Mouse (Mus musculus) lung, postnatal 0 days (tissue): ENCODE measurements around the gene Mcoln2. TPM values are rescaled to one million over a fixed set of nuclear protein-coding genes. Genes with fewer than 3 reads are reported as not detected.

Experiments
- ATAC-seq: fragments of 200-750 bp; cut with Nextera tagmentation; 2 replicates; pipeline ENCODE4 v1.8.0; 2017; ENCODE audit warnings: moderate library complexity
- DNase-seq: peaks from one replicate; pipeline ENCODE4 v3.0.0-alpha.2; 2016; ENCODE audit warnings: low spot score
- H3K27ac ChIP-seq: fragments of 300-500 bp; sonication (generic); 2 replicates; pipeline ENCODE4 v1.5.1; 2014; ENCODE audit warnings: antibody characterized with exemption, mild to moderate bottlenecking, low read length, mixed read lengths
- H3K27me3 ChIP-seq: fragments of 300-500 bp; sonication (generic); replicated peaks from 2 replicates; pipeline ENCODE4 v1.6.1; 2014; ENCODE audit warnings: low read length, mixed read lengths; ENCODE audit not compliant: insufficient read depth
- H3K36me3 ChIP-seq: fragments of 300-500 bp; sonication (generic); 2 replicates; pipeline ENCODE4 v1.6.1; 2014; ENCODE audit warnings: low read length, mixed read lengths; ENCODE audit not compliant: insufficient read depth
- H3K4me1 ChIP-seq: fragments of 300-500 bp; sonication (generic); 2 replicates; pipeline ENCODE4 v1.6.1; 2014; ENCODE audit warnings: antibody characterized with exemption, low read depth, low read length, mixed read lengths; ENCODE audit not compliant: insufficient read depth
- H3K4me2 ChIP-seq: fragments of 300-500 bp; sonication (generic); replicated peaks from 2 replicates; pipeline ENCODE4 v1.6.1; 2014; ENCODE audit warnings: low read depth, mild to moderate bottlenecking, low read length, moderate library complexity, mixed read lengths
- H3K4me3 ChIP-seq: fragments of 300-500 bp; sonication (generic); 2 replicates; pipeline ENCODE4 v1.5.1; 2014; ENCODE audit warnings: low read depth, low read length
- H3K9ac ChIP-seq: fragments of 300-500 bp; sonication (generic); replicated peaks from 2 replicates; pipeline ENCODE4 v1.6.1; 2014; ENCODE audit warnings: low read depth, mild to moderate bottlenecking
- H3K9me3 ChIP-seq: fragments of 300-500 bp; sonication (generic); 2 replicates; pipeline ENCODE4 v1.6.1; 2016; ENCODE audit warnings: low read length, mixed read lengths
- CTCF ChIP-seq: IDR thresholded peaks from 2 replicates; pipeline ENCODE4 v1.5.1; 2016; ENCODE audit warnings: antibody characterized with exemption, mild to moderate bottlenecking
- EP300 ChIP-seq: IDR thresholded peaks from 2 replicates; pipeline ENCODE4 v1.6.1; 2016; ENCODE audit warnings: antibody characterized with exemption, mild to moderate bottlenecking, control low read depth
- WGBS: fragments of 180-500 bp; shearing (Covaris S2); extraction: QIAGEN DNeasy Blood & Tissue Kit; methylation state at CpG from one replicate; pipeline ENCODE4 v1.1.7; 2014; 5-methylcytosine and 5-hydroxymethylcytosine counted together
- polyA plus RNA-seq: library from polyadenylated mRNA; unstranded; fragments of >200 nt; fragmentation: Nextera tagmentation; extraction: Ambion mirVana; gene quantifications from 2 replicates; pipeline ENCODE4 v1.2.1, GENCODE M21; 2015

Gene Mcoln2
- polyA plus RNA-seq, 1 experiment from 2014 or later: 0.25 TPM

GRCm38 (mm10) chr3:146151755-146152154 lies 2.1 kb downstream of the Mcoln2 start:
- H3K4me3 ChIP-seq: no peak overlapping the region
- H3K27ac ChIP-seq: no peak overlapping the region
- TF ChIP-seq CTCF: no peak
- 84% methylated on average over 8 of the region's 8 CpGs for WGBS
- 0 out of 2 replicates have a peak, but pooled peaks cover 4% of the 10 kb centered on the region for H3K4me1 ChIP-seq
- ATAC-seq: no peak
- 0 out of 2 replicates have a peak, but pooled peaks cover 3% of the 10 kb centered on the region for H3K27me3 ChIP-seq
- H3K4me2 ChIP-seq: no peak overlapping the region
- no peak for DNase-seq
- no peak overlapping the region for H3K9ac ChIP-seq
- no peaks in the 10 kb centered on the region for H3K9me3 ChIP-seq
- no peaks in the 10 kb centered on the region for H3K36me3 ChIP-seq

- no peak for DNase-seq
- no peak overlapping the region for H3K4me2 ChIP-seq
- 0 out of 2 replicates have a peak, but pooled peaks cover 4% of the 10 kb centered on the region for H3K4me1 ChIP-seq
- no peaks in the 10 kb centered on the region for H3K9me3 ChIP-seq
- no peak for ATAC-seq
- H3K9ac ChIP-seq: no peak overlapping the region
- 87% methylated on average over 8 of the region's 8 CpGs for WGBS
- no peaks in the 10 kb centered on the region for H3K36me3 ChIP-seq
- no peak overlapping the region for H3K4me3 ChIP-seq
- no peak overlapping the region for H3K27ac ChIP-seq
- H3K27me3 ChIP-seq: 0 out of 2 replicates have a peak, but pooled peaks cover 3% of the 10 kb centered on the region
- TF ChIP-seq EP300 (no peak), CTCF (no peak)
These were observed 2.7 kb downstream of the Mcoln2 start for GRCm38 (mm10) chr3:146152348-146152747.

- 0 out of 2 replicates have a peak, but pooled peaks cover 4% of the 10 kb centered on the region for H3K4me1 ChIP-seq
- no peaks in the 10 kb centered on the region for H3K9me3 ChIP-seq
- DNase-seq: no peak
- WGBS: 88% methylated on average over 2 of the region's 2 CpGs
- no peak overlapping the region for H3K4me3 ChIP-seq
- 0 out of 2 replicates have a peak, but pooled peaks cover 3% of the 10 kb centered on the region for H3K27me3 ChIP-seq
- no peak overlapping the region for H3K27ac ChIP-seq
- no peaks in the 10 kb centered on the region for H3K36me3 ChIP-seq
- no peak overlapping the region for H3K9ac ChIP-seq
- no peak overlapping the region for H3K4me2 ChIP-seq
- TF ChIP-seq EP300 (no peak), CTCF (no peak)
- no peak for ATAC-seq
These were observed 3.3 kb downstream of the Mcoln2 start for GRCm38 (mm10) chr3:146152913-146153312.

- Histone ChIP-seq H3K27me3 (0 out of 2 replicates have a peak, but pooled peaks cover 3% of the 10 kb centered on the region), H3K36me3 (no peaks in the 10 kb centered on the region), H3K4me3 (no peak overlapping the region), H3K9ac (no peak overlapping the region), H3K4me1 (0 out of 2 replicates have a peak, but pooled peaks cover 4% of the 10 kb centered on the region), H3K4me2 (no peak overlapping the region), H3K27ac (no peak overlapping the region), H3K9me3 (no peaks in the 10 kb centered on the region)
- no peak for TF ChIP-seq CTCF
- no peak for TF ChIP-seq EP300
- ATAC-seq (no peak), DNase-seq (no peak)
- 33% methylated on average over 12 of the region's 12 CpGs for WGBS
These were observed 4.4 kb downstream of the Mcoln2 start for GRCm38 (mm10) chr3:146153862-146154611.

- DNase-seq (no peak), ATAC-seq (no peak)
- Histone ChIP-seq H3K27me3 (0 out of 2 replicates have a peak, but pooled peaks cover 3% of the 10 kb centered on the region), H3K9me3 (no peaks in the 10 kb centered on the region), H3K4me3 (no peak overlapping the region), H3K36me3 (no peaks in the 10 kb centered on the region), H3K4me2 (no peak overlapping the region), H3K4me1 (no peaks in the 10 kb centered on the region), H3K9ac (no peak overlapping the region), H3K27ac (no peak overlapping the region)
- 58% methylated on average over 13 of the region's 13 CpGs for WGBS
- TF ChIP-seq CTCF (no peak), EP300 (no peak)
These were observed 6.3 kb downstream of the Mcoln2 start for GRCm38 (mm10) chr3:146155628-146156576.

GRCm38 (mm10) chr3:146156811-146157210 lies 7.2 kb downstream of the Mcoln2 start:
- Histone ChIP-seq H3K4me3 (no peak overlapping the region), H3K4me1 (no peaks in the 10 kb centered on the region), H3K9me3 (no peaks in the 10 kb centered on the region), H3K4me2 (no peak overlapping the region), H3K27ac (no peak overlapping the region), H3K36me3 (no peaks in the 10 kb centered on the region), H3K9ac (no peak overlapping the region), H3K27me3 (0 out of 2 replicates have a peak, but pooled peaks cover 3% of the 10 kb centered on the region)
- 74% methylated on average over 2 of the region's 2 CpGs for WGBS
- ATAC-seq: no peak
- TF ChIP-seq EP300 (no peak), CTCF (no peak)
- no peak for DNase-seq
